Mouse (Mus musculus): ENCODE measurements around the gene Cirbp. TPM values are rescaled to one million over a fixed set of nuclear protein-coding genes. Genes with fewer than 3 reads are reported as not detected.

Gene Cirbp
- polyA plus RNA-seq, 1 experiment from 2014 or later, result 345 TPM

DNA sequence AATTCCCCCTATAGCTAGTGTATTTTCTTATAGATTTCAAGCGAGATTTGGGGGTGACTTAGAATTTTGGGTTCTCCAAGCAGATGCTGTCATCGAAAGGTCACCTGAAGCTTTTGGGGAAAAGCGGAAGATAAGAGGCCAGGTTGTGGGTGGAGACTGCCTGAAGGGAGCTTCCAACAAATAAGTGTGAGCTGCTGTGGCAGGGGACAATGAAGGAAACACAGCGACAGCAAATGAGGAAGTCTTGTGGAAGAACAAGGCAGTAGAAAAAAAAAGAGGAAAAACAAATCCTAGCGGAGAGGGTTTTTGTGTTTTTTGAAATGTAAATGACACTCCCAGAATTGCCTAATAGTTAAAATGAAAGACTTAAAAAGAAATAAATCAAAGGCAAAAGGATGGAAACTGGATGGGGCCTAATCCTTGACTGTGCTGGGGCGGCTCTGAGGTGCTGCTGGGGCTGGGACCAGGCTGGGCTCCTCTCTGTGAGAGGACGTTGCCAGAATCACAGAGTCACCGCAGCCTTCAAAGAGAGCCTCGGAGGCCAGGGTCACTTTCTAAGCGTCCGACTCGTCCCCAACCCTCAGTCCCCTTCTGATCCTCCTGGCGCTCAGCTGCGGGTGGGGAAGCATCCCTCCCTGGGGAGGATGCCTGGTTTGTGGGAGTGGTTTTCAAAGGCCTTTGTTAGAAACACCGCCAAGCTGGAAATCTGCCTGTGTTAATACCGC lies 49.4 kb downstream of the Cirbp start:
- Histone ChIP-seq H3K27ac (replicated peaks) (no peak overlapping the region), H3K4me3 (replicated peaks) (no peak overlapping the region), H3K4me2 (no peak overlapping the region; the same call in 1 of the 2 replicates), H3K27me3 (replicated peaks) (no peaks in the 10 kb centered on the region), H3K4me1 (peaks cover 8% of the 10 kb centered on the region), H3K36me3 (no peaks in the 10 kb centered on the region), H3K9ac (replicated peaks) (no peak overlapping the region), H3K9me3 (replicated peaks) (no peaks in the 10 kb centered on the region)
- ATAC-seq (ENCODE audit: low FRiP score), result no peak
- 21% methylated on average over 16 of the region's 16 CpGs for WGBS

DNA sequence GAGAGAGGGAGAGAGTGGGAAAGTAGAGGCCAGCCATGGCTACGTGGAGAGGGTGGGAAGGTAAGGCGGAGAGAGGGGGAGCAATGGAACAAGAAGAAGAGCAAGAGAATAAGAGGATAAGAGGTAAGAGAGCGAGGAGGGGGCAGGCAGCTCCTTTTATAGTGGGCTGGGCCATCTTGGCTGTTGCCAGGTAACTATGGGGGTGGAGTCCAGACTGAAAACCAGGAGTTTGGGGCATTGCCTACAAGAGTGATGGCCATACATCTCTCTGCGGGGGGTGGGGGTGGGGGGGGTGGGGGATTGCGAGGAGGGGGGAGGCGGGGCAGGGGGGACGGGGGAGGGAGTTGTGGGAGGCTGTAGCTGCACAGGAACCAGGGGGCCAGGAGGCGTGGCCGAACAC lies 54.9 kb downstream of the Cirbp start:
- Histone ChIP-seq H3K4me1 (peaks cover 6% of the 10 kb centered on the region), H3K9me3 (replicated peaks) (no peaks in the 10 kb centered on the region), H3K27me3 (replicated peaks) (no peaks in the 10 kb centered on the region), H3K9ac (replicated peaks) (no peak overlapping the region), H3K4me3 (replicated peaks) (no peak overlapping the region), H3K36me3 (no peaks in the 10 kb centered on the region), H3K27ac (replicated peaks) (no peak overlapping the region), H3K4me2 (no peak overlapping the region)
- ATAC-seq (ENCODE audit: low FRiP score), result no peak
- 31% methylated on average over 7 of the region's 9 CpGs for WGBS

Other genes starting within 250 kb of the Cirbp start
- 1.8 and 2.8 TPM in 2 replicates for gene Kiss1r, start 249.0 kb upstream of the Cirbp start, polyA plus RNA-seq (2015; fragmentation: Nextera tagmentation; extraction: Ambion mirVana)
- 264 and 288 TPM in 2 replicates for gene R3hdm4, start 244.8 kb upstream of the Cirbp start, polyA plus RNA-seq (2015; fragmentation: Nextera tagmentation; extraction: Ambion mirVana)
- 2.4 and 5.1 TPM in 2 replicates for gene Arid3a, start 238.9 kb upstream of the Cirbp start, polyA plus RNA-seq (2015; fragmentation: Nextera tagmentation; extraction: Ambion mirVana)
- gene Wdr18, start 205.8 kb upstream of the Cirbp start, polyA plus RNA-seq (2015; fragmentation: Nextera tagmentation; extraction: Ambion mirVana), result 94.4 and 104 TPM in 2 replicates
- 0.32 and 0.33 TPM in 2 replicates for gene Grin3b, start 195.3 kb upstream of the Cirbp start, polyA plus RNA-seq (2015; fragmentation: Nextera tagmentation; extraction: Ambion mirVana)
- 21.3 and 24.7 TPM in 2 replicates for gene Tmem259, start 181.7 kb upstream of the Cirbp start, polyA plus RNA-seq (2015; fragmentation: Nextera tagmentation; extraction: Ambion mirVana)
- gene Cnn2, start 177.4 kb upstream of the Cirbp start, polyA plus RNA-seq (2015; fragmentation: Nextera tagmentation; extraction: Ambion mirVana), result 31.6 and 76.4 TPM in 2 replicates
- 5.2 and 5.6 TPM in 2 replicates for gene Abca7, start 169.5 kb upstream of the Cirbp start, polyA plus RNA-seq (2015; fragmentation: Nextera tagmentation; extraction: Ambion mirVana)
- gene Arhgap45, start 149.3 kb upstream of the Cirbp start, polyA plus RNA-seq (2015; fragmentation: Nextera tagmentation; extraction: Ambion mirVana), result 2.0 and 13.7 TPM in 2 replicates
- 134 and 148 TPM in 2 replicates for gene Polr2e, start 126.2 kb upstream of the Cirbp start, polyA plus RNA-seq (2015; fragmentation: Nextera tagmentation; extraction: Ambion mirVana)
- 559 and 600 TPM in 2 replicates for gene Gpx4, start 118.8 kb upstream of the Cirbp start, polyA plus RNA-seq (2015; fragmentation: Nextera tagmentation; extraction: Ambion mirVana)
- gene Sbno2, start 60.4 kb upstream of the Cirbp start, polyA plus RNA-seq (2015; fragmentation: Nextera tagmentation; extraction: Ambion mirVana), result 11.7 and 12.8 TPM in 2 replicates
- gene Stk11, start 50.2 kb upstream of the Cirbp start, polyA plus RNA-seq (2015; fragmentation: Nextera tagmentation; extraction: Ambion mirVana), result 16.9 and 17.3 TPM in 2 replicates
- 553 and 558 TPM in 2 replicates for gene Atp5d, start 27.4 kb upstream of the Cirbp start, polyA plus RNA-seq (2015; fragmentation: Nextera tagmentation; extraction: Ambion mirVana)
- gene Cbarp, start 25.1 kb upstream of the Cirbp start, polyA plus RNA-seq (2015; fragmentation: Nextera tagmentation; extraction: Ambion mirVana), result 91.9 and 93.0 TPM in 2 replicates
- gene Midn, start 17.7 kb upstream of the Cirbp start, polyA plus RNA-seq (2015; fragmentation: Nextera tagmentation; extraction: Ambion mirVana), result 19.4 and 20.5 TPM in 2 replicates
- gene 1600002K03Rik, start 7.0 kb downstream of the Cirbp start, polyA plus RNA-seq (2015; fragmentation: Nextera tagmentation; extraction: Ambion mirVana), result 13.5 and 14.3 TPM in 2 replicates
- gene Efna2, start 13.5 kb downstream of the Cirbp start, polyA plus RNA-seq (2015; fragmentation: Nextera tagmentation; extraction: Ambion mirVana), result 25.9 and 31.2 TPM in 2 replicates
- gene Mum1, start 60.4 kb downstream of the Cirbp start, polyA plus RNA-seq (2015; fragmentation: Nextera tagmentation; extraction: Ambion mirVana), result 46.8 and 49.6 TPM in 2 replicates
- gene Ndufs7, start 83.1 kb downstream of the Cirbp start, polyA plus RNA-seq (2015; fragmentation: Nextera tagmentation; extraction: Ambion mirVana), result 353 and 368 TPM in 2 replicates
- gene Gamt, start 95.0 kb downstream of the Cirbp start, polyA plus RNA-seq (2015; fragmentation: Nextera tagmentation; extraction: Ambion mirVana), result 27.9 and 34.6 TPM in 2 replicates
- gene Dazap1, start 95.5 kb downstream of the Cirbp start, polyA plus RNA-seq (2015; fragmentation: Nextera tagmentation; extraction: Ambion mirVana), result 48.6 and 50.4 TPM in 2 replicates
- 544 and 638 TPM in 2 replicates for gene Rps15, start 126.5 kb downstream of the Cirbp start, polyA plus RNA-seq (2015; fragmentation: Nextera tagmentation; extraction: Ambion mirVana)
- gene Apc2, start 130.0 kb downstream of the Cirbp start, polyA plus RNA-seq (2015; fragmentation: Nextera tagmentation; extraction: Ambion mirVana), result 122 and 144 TPM in 2 replicates
- 26.9 and 36.6 TPM in 2 replicates for gene 2310011J03Rik, start 154.6 kb downstream of the Cirbp start, polyA plus RNA-seq (2015; fragmentation: Nextera tagmentation; extraction: Ambion mirVana)
- 5.6 and 8.2 TPM in 2 replicates for gene Pcsk4, start 163.5 kb downstream of the Cirbp start, polyA plus RNA-seq (2015; fragmentation: Nextera tagmentation; extraction: Ambion mirVana)
- gene Reep6, start 164.0 kb downstream of the Cirbp start, polyA plus RNA-seq (2015; fragmentation: Nextera tagmentation; extraction: Ambion mirVana), result 4.3 and 7.3 TPM in 2 replicates
- 1.6 and 3.6 TPM in 2 replicates for gene Adamtsl5, start 182.4 kb downstream of the Cirbp start, polyA plus RNA-seq (2015; fragmentation: Nextera tagmentation; extraction: Ambion mirVana)
- gene Plk5, start 190.5 kb downstream of the Cirbp start, polyA plus RNA-seq (2015; fragmentation: Nextera tagmentation; extraction: Ambion mirVana), result 3.9 and 6.1 TPM in 2 replicates
- gene Mex3d, start 221.7 kb downstream of the Cirbp start, polyA plus RNA-seq (2015; fragmentation: Nextera tagmentation; extraction: Ambion mirVana), result 9.1 and 14.0 TPM in 2 replicates
- 195 and 209 TPM in 2 replicates for gene Mbd3, start 233.6 kb downstream of the Cirbp start, polyA plus RNA-seq (2015; fragmentation: Nextera tagmentation; extraction: Ambion mirVana)
- 731 and 790 TPM in 2 replicates for gene Uqcr11, start 240.8 kb downstream of the Cirbp start, polyA plus RNA-seq (2015; fragmentation: Nextera tagmentation; extraction: Ambion mirVana)

Measured in neural tube, embryonic 15.5 days (tissue).